Mouse (Mus musculus) limb, embryonic 12.5 days (tissue): ENCODE data around the gene Specc1. TPM values are rescaled to one million over a fixed set of nuclear protein-coding genes. Genes with fewer than 3 reads are reported as not detected.

Source experiments
- ATAC-seq: fragments of 200-750 bp; cut with Nextera tagmentation; 2 replicates; pipeline ENCODE4 v1.8.0; 2017; ENCODE audit warnings: low read depth, moderate TSS enrichment; ENCODE audit not compliant: insufficient number of reproducible peaks, insufficient read depth, low FRiP score, low TSS enrichment
- H3K27ac ChIP-seq: fragments of 300-500 bp; sonication (generic); 2 replicates; pipeline ENCODE4 v1.5.1; 2016; ENCODE audit warnings: mild to moderate bottlenecking, moderate library complexity
- H3K27me3 ChIP-seq: fragments of 300-500 bp; sonication (generic); 2 replicates; pipeline ENCODE4 v1.6.1; 2016; ENCODE audit warnings: mild to moderate bottlenecking, moderate library complexity
- H3K36me3 ChIP-seq: fragments of 300-500 bp; sonication (generic); 2 replicates; pipeline ENCODE4 v1.6.1; 2016; ENCODE audit warnings: mild to moderate bottlenecking, moderate library complexity
- H3K4me1 ChIP-seq: fragments of 300-500 bp; sonication (generic); replicated peaks from 2 replicates; pipeline ENCODE4 v1.6.1; 2016
- H3K4me2 ChIP-seq: fragments of 300-500 bp; sonication (generic); 2 replicates; pipeline ENCODE4 v1.6.1; 2016; ENCODE audit warnings: mild to moderate bottlenecking, moderate library complexity
- H3K4me3 ChIP-seq: fragments of 300-500 bp; sonication (generic); replicated peaks from 2 replicates; pipeline ENCODE4 v1.5.1; 2016; ENCODE audit warnings: mild to moderate bottlenecking
- H3K9ac ChIP-seq: fragments of 300-500 bp; sonication (generic); replicated peaks from 2 replicates; pipeline ENCODE4 v1.6.1; 2016; ENCODE audit warnings: mild to moderate bottlenecking, moderate library complexity
- H3K9me3 ChIP-seq: fragments of 300-500 bp; sonication (generic); 2 replicates; pipeline ENCODE4 v1.6.1; 2016; ENCODE audit warnings: mild to moderate bottlenecking, moderate library complexity
- WGBS: fragments of 180-500 bp; shearing (Covaris S2); methylation state at CpG from one replicate; pipeline ENCODE4 v1.1.7; 2016; 5-methylcytosine and 5-hydroxymethylcytosine counted together
- polyA plus RNA-seq: library from polyadenylated mRNA; unstranded; fragments of >200 nt; fragmentation: Nextera tagmentation; extraction: Ambion mirVana; gene quantifications from 2 replicates; pipeline ENCODE4 v1.2.1, GENCODE M21; 2016

The Specc1 gene
- polyA plus RNA-seq, 1 experiment from 2014 or later, result 16.4 TPM

DNA sequence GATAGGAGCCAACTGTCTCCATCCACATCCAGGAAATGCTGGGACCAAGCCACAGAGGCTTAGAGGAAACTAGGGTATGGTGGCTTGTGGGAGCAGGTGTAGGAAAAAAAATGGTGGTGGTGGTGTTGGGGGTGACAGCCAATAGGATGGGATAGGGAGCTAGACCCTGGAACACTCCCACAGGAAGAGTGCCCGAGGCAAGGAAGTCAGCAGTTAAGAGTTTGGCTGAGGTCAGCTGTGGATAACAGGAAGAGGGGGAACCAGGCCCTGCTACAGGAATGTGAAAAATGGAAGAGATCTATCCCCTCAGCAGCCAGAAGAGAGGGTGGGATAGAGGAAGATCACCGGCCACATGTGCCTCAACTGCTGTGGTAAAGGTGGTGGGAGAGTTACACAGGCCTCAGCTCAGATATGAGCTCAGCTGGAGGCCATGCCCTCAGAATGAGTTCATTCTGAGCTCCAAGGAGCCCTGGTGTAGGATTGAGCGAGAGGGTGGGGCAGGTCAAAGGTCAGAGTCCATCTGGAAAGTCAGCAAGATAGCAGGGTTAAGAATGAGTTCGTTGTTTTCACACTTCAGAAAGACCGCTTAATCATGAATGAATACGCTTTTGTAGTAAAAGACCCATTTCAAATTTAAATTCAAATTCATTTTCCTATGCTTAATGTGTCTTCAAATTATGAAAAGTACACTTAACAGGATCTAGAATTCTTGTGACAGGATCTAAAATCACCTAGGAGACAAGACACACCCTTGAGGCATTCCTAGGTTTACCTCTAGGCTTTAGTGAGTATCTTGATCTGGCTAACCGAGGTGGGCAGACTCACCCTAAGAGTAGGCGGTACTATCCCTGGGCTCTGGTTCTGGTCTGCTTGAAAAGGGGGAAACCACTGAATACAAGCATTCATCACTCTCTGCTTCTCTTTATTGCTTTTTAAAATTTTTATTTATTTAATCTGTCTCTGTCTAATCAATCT is 94.1 kb downstream of the Specc1 start:
- H3K27ac ChIP-seq, result no peak overlapping the region
- no peak overlapping the region for H3K4me3 ChIP-seq
- no peaks in the 10 kb centered on the region for H3K9me3 ChIP-seq
- no peaks in the 10 kb centered on the region for H3K27me3 ChIP-seq
- H3K4me2 ChIP-seq, result no peak overlapping the region
- H3K9ac ChIP-seq, result no peak overlapping the region
- no peaks in the 10 kb centered on the region for H3K36me3 ChIP-seq
- no peak for ATAC-seq
- WGBS, result 70% methylated on average over 8 of the region's 8 CpGs
- no peaks in the 10 kb centered on the region for H3K4me1 ChIP-seq

GRCm38 (mm10) chr11:62051487-62051886 is 94.9 kb downstream of the Specc1 start:
- Histone ChIP-seq H3K9ac (no peak overlapping the region), H3K27me3 (no peaks in the 10 kb centered on the region), H3K4me3 (no peak overlapping the region), H3K36me3 (no peaks in the 10 kb centered on the region), H3K27ac (no peak overlapping the region), H3K4me2 (no peak overlapping the region), H3K9me3 (no peaks in the 10 kb centered on the region), H3K4me1 (no peaks in the 10 kb centered on the region)
- no peak for ATAC-seq
- 84% methylated on average over 4 of the region's 4 CpGs for WGBS

DNA sequence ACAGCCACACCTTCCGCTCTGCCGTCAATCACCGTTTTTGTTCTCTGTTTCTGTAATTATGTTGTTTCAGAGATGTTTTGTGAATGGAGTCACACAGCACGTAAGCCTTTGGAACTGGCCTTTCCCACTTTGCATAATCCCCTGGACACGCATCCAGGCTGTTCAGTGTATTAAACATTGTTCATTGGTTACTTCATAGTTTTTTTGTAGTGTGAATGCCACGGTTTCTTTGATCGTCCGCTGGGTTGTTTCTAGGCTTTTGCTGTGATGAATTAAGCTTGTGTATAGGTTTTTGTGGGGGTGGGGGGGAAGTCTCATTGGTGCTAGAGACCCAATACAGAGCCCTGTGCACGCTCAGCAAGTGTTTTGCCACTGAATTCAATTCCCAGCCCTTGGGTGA is 97.4 kb downstream of the Specc1 start:
- Histone ChIP-seq H3K27me3 (no peaks in the 10 kb centered on the region), H3K4me1 (no peaks in the 10 kb centered on the region), H3K36me3 (no peaks in the 10 kb centered on the region), H3K4me2 (no peak overlapping the region), H3K9me3 (no peaks in the 10 kb centered on the region), H3K4me3 (no peak overlapping the region), H3K9ac (no peak overlapping the region), H3K27ac (no peak overlapping the region)
- WGBS, result 85% methylated on average over 9 of the region's 9 CpGs
- no peak for ATAC-seq

- H3K27me3 ChIP-seq, result no peaks in the 10 kb centered on the region
- peaks cover 2% of the 10 kb centered on the region; the same call in 1 of the 2 replicates for H3K4me1 ChIP-seq
- 34% methylated on average over 1 of the region's 1 CpGs for WGBS
- H3K9ac ChIP-seq, result no peak overlapping the region
- no peaks in the 10 kb centered on the region for H3K9me3 ChIP-seq
- H3K4me3 ChIP-seq, result no peak overlapping the region
- H3K4me2 ChIP-seq, result no peak overlapping the region
- H3K27ac ChIP-seq, result no peak overlapping the region
- H3K36me3 ChIP-seq, result no peaks in the 10 kb centered on the region
- no peak for ATAC-seq
These were observed 108.0 kb downstream of the Specc1 start for GRCm38 (mm10) chr11:62064565-62064964.

DNA sequence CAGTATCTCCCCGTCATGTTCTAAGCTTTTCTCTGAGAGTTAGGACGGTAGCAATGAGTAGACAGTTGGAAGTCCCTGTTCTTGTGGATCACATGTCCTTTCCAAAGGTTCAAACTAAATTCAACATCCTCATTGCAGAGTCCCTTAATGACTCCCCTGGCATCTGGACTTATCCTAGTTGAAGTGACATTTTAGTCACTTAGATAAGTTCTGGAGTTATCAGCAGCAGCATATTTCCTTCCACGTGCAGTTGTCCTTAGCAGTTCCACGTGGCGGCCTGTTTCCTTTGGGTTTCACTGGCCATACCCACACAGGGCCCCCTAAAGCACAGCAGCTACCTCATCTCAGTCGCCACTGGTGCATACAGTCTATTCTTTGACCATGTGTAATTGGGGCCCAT is 109.1 kb downstream of the Specc1 start:
- no peak for ATAC-seq
- no peak overlapping the region for H3K9ac ChIP-seq
- no peak overlapping the region for H3K4me3 ChIP-seq
- no peaks in the 10 kb centered on the region for H3K36me3 ChIP-seq
- H3K27ac ChIP-seq, result no peak overlapping the region
- no peaks in the 10 kb centered on the region for H3K27me3 ChIP-seq
- no peak overlapping the region for H3K4me2 ChIP-seq
- peaks cover 8% of the 10 kb centered on the region; the same call in 1 of the 2 replicates for H3K4me1 ChIP-seq
- WGBS, result 74% methylated on average over 6 of the region's 6 CpGs
- no peaks in the 10 kb centered on the region for H3K9me3 ChIP-seq

DNA sequence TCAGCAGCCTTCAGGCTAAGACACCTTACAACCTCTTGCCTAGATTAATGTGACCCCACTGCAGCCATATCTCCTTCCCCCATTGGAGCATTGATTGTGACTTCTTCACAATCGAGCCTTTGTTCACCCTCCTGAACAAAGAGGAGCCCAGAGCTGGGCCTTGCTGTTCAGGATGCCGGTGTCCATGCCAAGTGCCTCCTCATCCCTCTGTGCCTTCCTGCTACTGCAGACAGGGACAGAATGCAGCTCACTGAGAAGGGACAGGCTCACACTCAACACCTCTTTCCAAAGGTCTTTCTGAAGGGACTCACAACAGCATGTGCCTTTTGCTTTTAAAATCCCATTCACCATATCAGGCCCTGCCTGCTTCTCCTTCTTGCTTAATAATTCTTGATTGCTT is 113.0 kb downstream of the Specc1 start:
- ATAC-seq, result no peak
- no peak overlapping the region for H3K27ac ChIP-seq
- H3K27me3 ChIP-seq, result no peaks in the 10 kb centered on the region
- no peak overlapping the region for H3K9ac ChIP-seq
- 76% methylated on average over 2 of the region's 2 CpGs for WGBS
- H3K36me3 ChIP-seq, result no peaks in the 10 kb centered on the region
- H3K4me3 ChIP-seq, result no peak overlapping the region
- H3K4me1 ChIP-seq, result peaks cover 8% of the 10 kb centered on the region; the same call in 1 of the 2 replicates
- no peaks in the 10 kb centered on the region for H3K9me3 ChIP-seq
- H3K4me2 ChIP-seq, result no peak overlapping the region

GRCm38 (mm10) chr11:62070206-62070605 is 113.6 kb downstream of the Specc1 start:
- 72% methylated on average over 7 of the region's 7 CpGs for WGBS
- Histone ChIP-seq H3K4me3 (no peak overlapping the region), H3K27ac (no peak overlapping the region), H3K27me3 (no peaks in the 10 kb centered on the region), H3K4me2 (no peak overlapping the region), H3K36me3 (no peaks in the 10 kb centered on the region), H3K4me1 (peaks cover 8% of the 10 kb centered on the region; the same call in 1 of the 2 replicates), H3K9ac (no peak overlapping the region), H3K9me3 (no peaks in the 10 kb centered on the region)
- ATAC-seq, result no peak

GRCm38 (mm10) chr11:62072406-62072805 is 115.8 kb downstream of the Specc1 start:
- no peak overlapping the region for H3K4me2 ChIP-seq
- no peak overlapping the region for H3K9ac ChIP-seq
- H3K9me3 ChIP-seq, result no peaks in the 10 kb centered on the region
- no peaks in the 10 kb centered on the region for H3K27me3 ChIP-seq
- no peak overlapping the region for H3K27ac ChIP-seq
- 70% methylated on average over 3 of the region's 3 CpGs for WGBS
- H3K36me3 ChIP-seq, result no peaks in the 10 kb centered on the region
- H3K4me3 ChIP-seq, result no peak overlapping the region
- no peak for ATAC-seq
- H3K4me1 ChIP-seq, result peaks cover 12% of the 10 kb centered on the region; the same call in 1 of the 2 replicates

- H3K9me3 ChIP-seq, result no peaks in the 10 kb centered on the region
- no peak overlapping the region for H3K9ac ChIP-seq
- H3K36me3 ChIP-seq, result no peaks in the 10 kb centered on the region
- 76% methylated on average over 7 of the region's 7 CpGs for WGBS
- H3K4me2 ChIP-seq, result no peak overlapping the region
- no peak overlapping the region for H3K4me3 ChIP-seq
- peaks cover 16% of the 10 kb centered on the region for H3K4me1 ChIP-seq
- no peaks in the 10 kb centered on the region for H3K27me3 ChIP-seq
- ATAC-seq, result no peak
- H3K27ac ChIP-seq, result no peak overlapping the region
These were observed 117.1 kb downstream of the Specc1 start for GRCm38 (mm10) chr11:62073575-62074140.

DNA sequence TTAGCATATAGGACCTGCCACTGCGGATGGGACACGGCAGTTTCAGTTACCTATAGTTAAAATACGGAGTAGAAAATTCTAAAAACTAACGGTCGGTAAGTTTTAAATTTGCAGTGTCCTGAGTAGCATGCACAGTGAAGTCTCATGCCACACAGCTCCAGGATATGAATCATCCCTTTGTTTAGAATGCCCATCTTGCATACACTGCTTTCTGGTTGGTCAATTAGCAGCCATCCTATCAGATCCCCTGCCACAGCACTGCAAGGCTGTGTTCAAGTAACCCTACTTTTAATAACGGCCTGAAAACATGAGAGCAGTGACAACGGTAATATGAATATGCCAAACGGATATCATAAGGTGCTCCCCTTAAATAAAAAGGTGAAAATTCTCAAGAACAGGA is 118.0 kb downstream of the Specc1 start:
- H3K9me3 ChIP-seq, result no peaks in the 10 kb centered on the region
- H3K9ac ChIP-seq, result no peak overlapping the region
- H3K27me3 ChIP-seq, result no peaks in the 10 kb centered on the region
- WGBS, result 91% methylated on average over 8 of the region's 8 CpGs
- H3K27ac ChIP-seq, result no peak overlapping the region
- H3K36me3 ChIP-seq, result no peaks in the 10 kb centered on the region
- H3K4me2 ChIP-seq, result no peak overlapping the region
- peaks cover 16% of the 10 kb centered on the region for H3K4me1 ChIP-seq
- ATAC-seq, result no peak
- no peak overlapping the region for H3K4me3 ChIP-seq

GRCm38 (mm10) chr11:62075071-62075470 is 118.5 kb downstream of the Specc1 start:
- 81% methylated on average over 3 of the region's 3 CpGs for WGBS
- no peaks in the 10 kb centered on the region for H3K9me3 ChIP-seq
- no peak overlapping the region for H3K4me3 ChIP-seq
- H3K9ac ChIP-seq, result no peak overlapping the region
- peaks cover 14% of the 10 kb centered on the region for H3K4me1 ChIP-seq
- no peaks in the 10 kb centered on the region for H3K27me3 ChIP-seq
- no peaks in the 10 kb centered on the region for H3K36me3 ChIP-seq
- no peak for ATAC-seq
- no peak overlapping the region for H3K4me2 ChIP-seq
- no peak overlapping the region for H3K27ac ChIP-seq
